Mouse (Mus musculus): ENCODE results near the gene Ism1.

- TF ChIP-seq CTCF (IDR thresholded peaks at IDR 0.05; ENCODE audit: low read depth, low read length) (0 out of 2 replicates have a peak, but pooled peaks have one; percentile 6), POLR2A (IDR thresholded peaks at IDR 0.05; ENCODE audit: extremely low read depth, insufficient read depth, low read length) (no peak)
These were observed 22.6 kb downstream of the Ism1 start for GRCm38 (mm10) chr2:139700609-139701008.

Measured in liver, adult 2 months (tissue).